Mouse (Mus musculus): ENCODE measurements around the gene Tnfrsf21. TPM values are rescaled to one million over a fixed set of nuclear protein-coding genes. Genes with fewer than 3 reads are reported as not detected.

The Tnfrsf21 gene
- polyA plus RNA-seq, 1 experiment from 2014 or later: 68.6 TPM

GRCm38 (mm10) chr17:43070946-43071345 lies 54.6 kb downstream of the Tnfrsf21 start:
- Histone ChIP-seq H3K27me3 (replicated peaks) (no peaks in the 10 kb centered on the region), H3K36me3 (replicated peaks) (0 out of 2 replicates have a peak, but pooled peaks cover 2% of the 10 kb centered on the region), H3K27ac (no peak overlapping the region), H3K9ac (no peak overlapping the region), H3K4me3 (no peak overlapping the region), H3K9me3 (no peaks in the 10 kb centered on the region), H3K4me2 (no peak overlapping the region), H3K4me1 (0 out of 2 replicates have a peak, but pooled peaks cover 3% of the 10 kb centered on the region)
- WGBS: 93% methylated on average over 2 of the region's 2 CpGs
- no peak for ATAC-seq (replicated peaks)

GRCm38 (mm10) chr17:43072142-43072786 lies 55.9 kb downstream of the Tnfrsf21 start:
- no peak for ATAC-seq (replicated peaks)
- WGBS: 83% methylated on average over 11 of the region's 11 CpGs
- Histone ChIP-seq H3K9ac (no peak overlapping the region), H3K36me3 (replicated peaks) (0 out of 2 replicates have a peak, but pooled peaks cover 2% of the 10 kb centered on the region), H3K27me3 (replicated peaks) (no peaks in the 10 kb centered on the region), H3K9me3 (no peaks in the 10 kb centered on the region), H3K4me3 (no peak overlapping the region), H3K4me1 (peaks cover 6% of the 10 kb centered on the region; the same call in 1 of the 2 replicates), H3K4me2 (no peak overlapping the region), H3K27ac (no peak overlapping the region)

GRCm38 (mm10) chr17:43072787-43073148 lies 56.4 kb downstream of the Tnfrsf21 start:
- no peak overlapping the region for H3K9ac ChIP-seq
- H3K4me1 ChIP-seq: peaks cover 11% of the 10 kb centered on the region; the same call in 1 of the 2 replicates
- no peak overlapping the region for H3K4me3 ChIP-seq
- H3K36me3 ChIP-seq (replicated peaks): 0 out of 2 replicates have a peak, but pooled peaks cover 2% of the 10 kb centered on the region
- no peaks in the 10 kb centered on the region for H3K27me3 ChIP-seq (replicated peaks)
- H3K9me3 ChIP-seq: no peaks in the 10 kb centered on the region
- WGBS: 87% methylated on average over 5 of the region's 5 CpGs
- no peak overlapping the region for H3K4me2 ChIP-seq
- H3K27ac ChIP-seq: no peak overlapping the region
- ATAC-seq (replicated peaks): no peak

GRCm38 (mm10) chr17:43074391-43074790 lies 58.0 kb downstream of the Tnfrsf21 start:
- no peaks in the 10 kb centered on the region for H3K9me3 ChIP-seq
- 76% methylated on average over 5 of the region's 5 CpGs for WGBS
- H3K4me2 ChIP-seq: no peak overlapping the region
- H3K9ac ChIP-seq: no peak overlapping the region
- 0 out of 2 replicates have a peak, but pooled peaks cover 2% of the 10 kb centered on the region for H3K36me3 ChIP-seq (replicated peaks)
- H3K27me3 ChIP-seq (replicated peaks): no peaks in the 10 kb centered on the region
- ATAC-seq (replicated peaks): no peak
- no peak overlapping the region for H3K4me3 ChIP-seq
- H3K27ac ChIP-seq: no peak overlapping the region
- peaks cover 12% of the 10 kb centered on the region; the same call in 1 of the 2 replicates for H3K4me1 ChIP-seq

GRCm38 (mm10) chr17:43075100-43075499 lies 58.7 kb downstream of the Tnfrsf21 start:
- H3K9me3 ChIP-seq: no peaks in the 10 kb centered on the region
- 0 out of 2 replicates have a peak, but pooled peaks cover 2% of the 10 kb centered on the region for H3K36me3 ChIP-seq (replicated peaks)
- no peak overlapping the region for H3K4me2 ChIP-seq
- peaks cover 12% of the 10 kb centered on the region; the same call in 1 of the 2 replicates for H3K4me1 ChIP-seq
- H3K27me3 ChIP-seq (replicated peaks): no peaks in the 10 kb centered on the region
- ATAC-seq (replicated peaks): no peak
- WGBS: 74% methylated on average over 8 of the region's 8 CpGs
- H3K9ac ChIP-seq: no peak overlapping the region
- no peak overlapping the region for H3K4me3 ChIP-seq
- H3K27ac ChIP-seq: no peak overlapping the region

- no peaks in the 10 kb centered on the region for H3K27me3 ChIP-seq (replicated peaks)
- WGBS: 75% methylated on average over 8 of the region's 8 CpGs
- H3K4me3 ChIP-seq: no peak overlapping the region
- H3K4me2 ChIP-seq: no peak overlapping the region
- ATAC-seq (replicated peaks): no peak
- no peak overlapping the region for H3K27ac ChIP-seq
- peaks cover 12% of the 10 kb centered on the region; the same call in 1 of the 2 replicates for H3K4me1 ChIP-seq
- no peak overlapping the region for H3K9ac ChIP-seq
- H3K36me3 ChIP-seq (replicated peaks): 0 out of 2 replicates have a peak, but pooled peaks cover 2% of the 10 kb centered on the region
- no peaks in the 10 kb centered on the region for H3K9me3 ChIP-seq
These were observed 59.6 kb downstream of the Tnfrsf21 start for GRCm38 (mm10) chr17:43075937-43076336.

GRCm38 (mm10) chr17:43076801-43077493 lies 60.6 kb downstream of the Tnfrsf21 start:
- Histone ChIP-seq H3K4me2 (peak overlapping the region; percentile 23), H3K9me3 (no peaks in the 10 kb centered on the region), H3K36me3 (replicated peaks) (no peaks in the 10 kb centered on the region), H3K9ac (no peak overlapping the region), H3K4me3 (no peak overlapping the region), H3K4me1 (peaks cover 12% of the 10 kb centered on the region; the same call in 1 of the 2 replicates), H3K27ac (0 out of 2 replicates have a peak overlapping the region, but pooled peaks have one; percentile 14), H3K27me3 (replicated peaks) (no peaks in the 10 kb centered on the region)
- ATAC-seq (replicated peaks): peak; percentile 93
- 23% methylated on average over 18 of the region's 18 CpGs for WGBS

GRCm38 (mm10) chr17:43077540-43077939 lies 61.2 kb downstream of the Tnfrsf21 start:
- Histone ChIP-seq H3K4me3 (no peak overlapping the region), H3K36me3 (replicated peaks) (no peaks in the 10 kb centered on the region), H3K4me2 (no peak overlapping the region; the same call in 1 of the 2 replicates), H3K9me3 (no peaks in the 10 kb centered on the region), H3K27me3 (replicated peaks) (no peaks in the 10 kb centered on the region), H3K4me1 (peaks cover 12% of the 10 kb centered on the region; the same call in 1 of the 2 replicates), H3K9ac (no peak overlapping the region), H3K27ac (no peak overlapping the region)
- ATAC-seq (replicated peaks): 0 out of 2 replicates have a peak, but pooled peaks have one; percentile 12
- WGBS: 55% methylated on average over 4 of the region's 4 CpGs

GRCm38 (mm10) chr17:43081225-43081624 lies 64.9 kb downstream of the Tnfrsf21 start:
- Histone ChIP-seq H3K4me1 (peaks cover 9% of the 10 kb centered on the region; the same call in 1 of the 2 replicates), H3K27me3 (replicated peaks) (no peaks in the 10 kb centered on the region), H3K36me3 (replicated peaks) (peaks cover 9% of the 10 kb centered on the region), H3K9ac (no peak overlapping the region), H3K27ac (no peak overlapping the region), H3K4me3 (no peak overlapping the region), H3K9me3 (no peaks in the 10 kb centered on the region), H3K4me2 (no peak overlapping the region)
- whole genome bisulfite sequencing: 88% methylated on average over 5 of the region's 5 CpGs
- ATAC-seq (replicated peaks): no peak

GRCm38 (mm10) chr17:43089496-43089895 lies 73.1 kb downstream of the Tnfrsf21 start:
- Histone ChIP-seq H3K9ac (no peak overlapping the region), H3K4me1 (no peaks in the 10 kb centered on the region), H3K9me3 (no peaks in the 10 kb centered on the region), H3K27me3 (replicated peaks) (no peaks in the 10 kb centered on the region), H3K4me3 (no peak overlapping the region), H3K36me3 (replicated peaks) (peaks cover 29% of the 10 kb centered on the region), H3K27ac (no peak overlapping the region), H3K4me2 (no peak overlapping the region)
- 97% methylated on average over 6 of the region's 6 CpGs for WGBS
- ATAC-seq (replicated peaks): no peak

- no peak for ATAC-seq (replicated peaks)
- 85% methylated on average over 3 of the region's 3 CpGs for WGBS
- H3K9me3 ChIP-seq: no peaks in the 10 kb centered on the region
These were observed 74.8 kb downstream of the Tnfrsf21 start for GRCm38 (mm10) chr17:43090948-43091724.

More at GRCm38 (mm10) chr17:43090948-43091724, 74.8 kb downstream of the Tnfrsf21 start:
- Histone ChIP-seq H3K4me3 (no peak overlapping the region), H3K36me3 (replicated peaks) (peaks cover 20% of the 10 kb centered on the region), H3K9ac (no peak overlapping the region), H3K27ac (no peak overlapping the region), H3K27me3 (replicated peaks) (no peaks in the 10 kb centered on the region), H3K4me1 (no peaks in the 10 kb centered on the region), H3K4me2 (no peak overlapping the region)

Measured in midbrain, embryonic 15.5 days (tissue).